Mouse (Mus musculus) duodenum, adult 2 months (tissue): ENCODE results near the gene Tomm6. TPM values are rescaled to one million over a fixed set of nuclear protein-coding genes. Genes with fewer than 3 reads are reported as not detected.

ENCODE experiments used
- polyA plus RNA-seq: library from polyadenylated mRNA; depleted of rRNA; stranded (reverse); fragments of >200 nt; gene quantifications from 2 replicates; pipeline ENCODE4 v1.2.3, GENCODE M21; 2012; ENCODE audit warnings: low replicate concordance; rRNA removed

The Tomm6 gene
- 98.8 and 100 TPM in 2 replicates for polyA plus RNA-seq

GRCm38 (mm10) chr17:47688344-47688607 is at the start of gene Tomm6:
Tomm6 (minus strand) TSS chr17:47688386.

GRCm38 (mm10) chr17:47736856-47737255 is 48.7 kb upstream of the Tomm6 start, which contains the start of gene Tfeb:
Tfeb (plus strand) TSS chr17:47737030.

GRCm38 (mm10) chr17:47726566-47726965 is 38.4 kb upstream of the Tomm6 start, which contains the start of gene Pgc:
Pgc (plus strand) TSS chr17:47726842.

DNA sequence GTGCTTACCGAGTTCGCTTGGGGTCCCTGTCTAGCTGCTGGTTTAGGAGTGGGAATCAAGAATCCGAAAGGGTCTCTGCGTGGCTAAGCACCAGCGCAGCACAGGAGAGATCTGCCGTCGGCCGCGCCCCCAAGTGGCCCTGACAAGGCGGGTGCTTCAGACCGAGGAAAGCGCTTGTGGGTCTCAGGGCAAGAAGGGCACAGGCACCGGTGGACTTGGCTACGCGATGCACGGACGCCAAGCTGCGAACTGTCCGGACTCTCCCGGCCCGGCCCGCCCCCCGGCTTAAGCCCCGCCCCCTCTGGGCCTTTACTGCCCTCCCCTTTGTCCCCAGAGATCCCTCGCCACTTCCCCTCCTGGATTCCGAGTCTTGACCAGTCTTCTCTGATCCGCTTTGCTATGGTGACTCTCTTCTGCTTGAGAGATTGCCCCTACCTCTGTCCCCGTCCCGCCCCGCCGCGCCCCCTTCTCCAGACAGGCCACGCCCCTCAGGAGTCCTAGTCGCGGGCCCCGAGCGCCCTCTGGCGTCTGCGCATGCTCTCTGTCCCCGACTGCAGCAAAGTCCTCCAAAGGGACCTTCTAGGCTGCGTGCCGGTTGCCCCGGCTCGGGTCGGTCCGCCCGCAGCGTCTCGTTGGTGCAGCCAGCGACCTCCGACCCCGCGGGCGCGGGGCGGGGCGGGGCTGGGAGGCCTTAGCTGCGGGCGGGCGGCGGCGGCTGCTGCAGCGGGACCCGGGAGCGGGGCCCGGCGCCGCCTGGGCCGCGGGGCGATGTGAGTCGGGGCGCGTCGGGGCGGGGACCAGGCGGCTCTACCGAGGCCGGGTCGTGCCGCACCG is 6.5 kb upstream of the Tomm6 start, which contains the start of gene Prickle4:
Gene Prickle4, minus strand, starts transcription at position 234 of the 834 bp plus-strand sequence.

DNA sequence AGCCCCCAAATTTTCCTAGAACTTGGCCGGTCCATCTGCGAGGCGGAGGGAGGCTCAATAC is 6.1 kb upstream of the Tomm6 start, which contains the start of gene Gm21981:
Gene Gm21981, minus strand, starts transcription at position 14 of the 61 bp plus-strand sequence.

DNA sequence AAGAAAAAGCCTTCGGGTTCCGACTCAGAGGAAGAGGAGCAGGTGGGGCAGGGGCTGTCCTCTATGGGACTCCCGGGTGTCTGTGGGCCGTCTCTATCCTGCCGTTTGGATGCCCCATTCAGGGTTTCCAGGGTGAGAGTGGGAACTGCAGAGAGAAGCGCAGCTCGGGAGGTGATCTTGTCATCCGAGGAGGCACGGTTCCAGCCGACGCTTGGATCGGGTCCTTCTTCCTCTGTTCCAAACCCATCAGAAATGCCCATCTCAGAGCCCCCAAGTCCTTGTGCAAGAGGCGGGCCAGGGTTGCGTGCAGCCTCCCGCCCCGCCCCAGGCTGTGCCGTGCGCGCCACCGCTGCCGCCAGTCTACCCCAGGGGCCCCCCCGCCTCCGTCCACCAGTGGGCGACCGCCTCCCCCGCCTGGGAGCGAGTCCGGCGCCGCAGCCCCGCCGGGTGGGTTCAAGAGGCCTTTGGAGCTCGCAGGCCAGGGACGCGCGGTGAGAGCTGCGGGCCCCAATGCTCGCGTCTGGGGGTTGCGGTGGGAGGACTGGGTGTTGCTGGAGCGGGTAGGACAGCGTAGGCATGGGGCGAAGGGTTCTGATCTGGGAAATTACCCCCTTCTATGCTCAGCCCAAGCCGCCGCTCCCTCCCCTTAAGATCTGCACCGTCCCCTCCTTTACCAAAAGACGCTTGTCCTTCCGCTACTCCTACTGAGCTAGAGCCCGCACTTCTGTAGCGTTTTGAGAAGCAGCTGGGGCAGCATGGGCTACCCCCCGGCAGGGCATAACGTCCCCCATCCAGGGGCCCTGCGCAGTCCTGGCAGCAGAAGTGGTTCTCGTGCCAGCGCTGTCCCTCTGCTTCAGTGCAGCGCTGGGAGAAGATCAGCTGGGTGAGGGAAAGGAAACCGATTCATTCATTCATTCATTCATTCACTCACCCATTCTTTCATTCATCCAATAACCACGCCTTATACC is 706 bp upstream of the Tomm6 start, which contains the start of gene Frs3:
Gene Frs3, plus strand, starts transcription at position 423 of the 968 bp plus-strand sequence.

Other genes with a start within 250 kb of the Tomm6 start
- gene Taf8, start 186.1 kb downstream of the Tomm6 start, polyA plus RNA-seq: 7.9 and 9.1 TPM in 2 replicates
- gene Ccnd3, start 183.3 kb downstream of the Tomm6 start, polyA plus RNA-seq: 58.8 and 63.9 TPM in 2 replicates
- gene Bysl, start 76.9 kb downstream of the Tomm6 start, polyA plus RNA-seq: 3.6 and 4.3 TPM in 2 replicates
- 7.5 and 8.3 TPM in 2 replicates for gene Med20, start 76.8 kb downstream of the Tomm6 start, polyA plus RNA-seq
- 1.2 TPM in 1 of 2 replicates, not detected in the other for gene Gm20517, start 76.8 kb downstream of the Tomm6 start, polyA plus RNA-seq
- gene Usp49, start 57.7 kb downstream of the Tomm6 start, polyA plus RNA-seq: 3.6 and 7.2 TPM in 2 replicates
- 18.0 and 22.9 TPM in 2 replicates for gene Frs3, start 644 bp upstream of the Tomm6 start, polyA plus RNA-seq
- gene Gm21981, start 6.1 kb upstream of the Tomm6 start, polyA plus RNA-seq: 0.29 and 0.65 TPM in 2 replicates
- 0.51 and 7.3 TPM in 2 replicates for gene Prickle4, start 6.3 kb upstream of the Tomm6 start, polyA plus RNA-seq
- 29.9 and 498 TPM in 2 replicates for gene Pgc, start 38.5 kb upstream of the Tomm6 start, polyA plus RNA-seq
- gene Tfeb, start 48.6 kb upstream of the Tomm6 start, polyA plus RNA-seq: 54.2 and 66.7 TPM in 2 replicates
- gene Mdfi, start 146.3 kb upstream of the Tomm6 start, polyA plus RNA-seq: 12.9 and 13.0 TPM in 2 replicates
- gene Foxp4, start 236.3 kb upstream of the Tomm6 start, polyA plus RNA-seq: 90.2 and 129 TPM in 2 replicates